Mouse (Mus musculus) kidney, adult 18-20 months (tissue): Measurements from ENCODE around the gene Coro7.
"Not testable (repeated sequence)": the region's sequence is repeated elsewhere in the genome, so short reads cannot be mapped to it uniquely, and the experiment has no call there.

Experiments
- DNase-seq: peaks from one replicate; pipeline ENCODE4 v3.0.0; 2021

Gene Coro7

DNA sequence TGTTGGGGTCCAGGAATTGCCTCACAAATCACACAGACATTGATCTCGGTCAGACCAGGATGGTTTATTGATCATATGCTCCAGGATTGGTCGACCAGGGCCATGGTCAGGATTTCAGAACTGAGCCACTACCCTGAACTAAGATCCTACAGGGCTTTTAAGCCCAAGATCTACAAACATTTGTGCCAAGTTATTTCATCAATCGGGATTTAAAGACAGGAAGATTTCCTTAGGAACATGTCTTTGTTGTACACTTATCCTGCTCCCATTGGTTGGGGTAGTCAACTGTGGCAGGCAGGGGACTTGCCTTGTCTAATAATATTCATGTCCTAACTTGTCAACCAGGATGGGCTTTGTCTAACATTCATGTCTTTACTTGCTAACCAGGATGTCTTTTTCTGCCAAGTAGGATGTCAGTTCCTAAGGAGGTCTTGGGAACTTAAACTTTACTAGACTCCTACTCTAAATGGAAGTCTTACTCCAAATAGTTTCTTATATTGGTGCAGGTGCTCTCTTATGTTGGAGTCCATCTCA lies 1.4 kb upstream of the Coro7 start:
- not testable (repeated sequence) for DNase-seq

DNA sequence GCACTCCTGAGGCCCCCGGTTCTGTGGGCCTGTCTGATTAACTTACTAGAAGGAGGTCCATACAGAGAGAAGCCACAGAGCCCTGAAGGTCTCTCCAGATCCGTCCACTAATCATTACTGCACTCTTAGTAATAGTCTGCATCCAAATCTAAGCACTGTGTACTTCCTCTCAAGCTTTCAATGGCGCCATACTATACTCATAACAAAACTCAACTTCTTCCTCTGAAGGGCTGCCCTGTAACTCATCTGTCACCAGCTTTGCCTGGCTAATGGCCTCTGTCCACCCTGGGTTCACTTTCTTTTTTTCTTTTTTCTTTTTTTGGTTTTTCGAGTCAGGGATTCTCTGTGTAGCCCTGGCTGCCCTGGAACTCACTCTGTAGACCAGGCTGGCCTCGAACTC lies 1.5 kb downstream of the Coro7 start:
- no peak for DNase-seq

DNA sequence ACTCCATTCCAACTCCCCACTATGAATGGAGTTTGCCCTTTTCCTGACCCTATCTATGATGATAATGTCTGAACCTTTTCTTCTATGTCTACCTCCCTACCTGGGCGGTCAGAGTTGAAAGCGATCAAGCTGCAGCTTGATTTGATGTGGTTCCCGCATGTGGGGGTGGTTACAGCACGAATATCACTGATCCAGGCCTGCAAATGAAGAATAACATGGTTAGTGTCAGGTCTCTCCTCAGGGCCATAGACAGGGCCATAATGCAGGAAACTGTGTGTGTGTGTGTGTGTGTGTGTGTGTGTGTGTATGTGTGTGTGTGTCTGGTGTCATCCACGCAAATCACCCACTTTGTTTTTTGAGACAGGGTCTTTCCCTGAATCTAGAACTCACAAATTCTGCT lies 2.7 kb downstream of the Coro7 start:
- DNase-seq, result no peak

DNA sequence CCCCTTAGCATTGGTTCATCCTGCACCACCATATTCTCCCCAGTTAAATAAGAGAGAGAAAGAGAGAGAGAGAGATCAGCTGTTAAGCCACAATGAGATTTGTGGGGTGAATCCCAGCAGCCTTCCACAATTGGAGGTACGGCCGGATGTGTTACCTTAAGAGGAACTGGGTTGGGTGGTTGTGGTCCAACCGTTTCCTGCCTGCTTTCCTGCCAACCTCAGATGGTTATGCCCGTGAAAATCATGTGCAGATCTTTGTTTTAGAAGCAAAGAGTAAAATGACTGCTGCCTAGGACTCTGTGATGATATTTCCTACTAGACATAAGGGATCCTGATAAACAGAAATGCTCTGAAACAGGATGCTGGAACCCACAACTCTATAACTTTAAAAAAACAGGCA lies 5.5 kb downstream of the Coro7 start:
- DNase-seq, result no peak

DNA sequence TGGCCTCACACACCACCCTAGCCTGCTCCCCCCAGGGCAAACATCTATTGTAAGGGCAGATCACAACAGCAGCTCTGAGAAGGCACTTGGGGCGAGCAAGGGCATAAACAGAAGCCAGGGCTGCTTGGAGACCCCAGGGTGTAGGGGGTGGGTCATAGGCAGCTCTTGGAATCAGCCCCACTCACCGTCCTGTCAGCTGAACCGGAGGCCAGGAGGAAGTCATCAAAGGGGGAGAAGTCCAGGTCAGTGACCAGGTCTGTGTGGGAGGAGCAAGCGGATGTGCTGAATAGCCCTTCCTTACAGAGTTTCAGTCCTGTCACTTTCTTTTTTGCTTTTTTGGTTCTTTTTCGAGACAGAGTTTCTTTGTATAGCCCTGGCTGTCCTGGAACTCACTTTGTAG lies 9.3 kb downstream of the Coro7 start:
- no peak for DNase-seq

DNA sequence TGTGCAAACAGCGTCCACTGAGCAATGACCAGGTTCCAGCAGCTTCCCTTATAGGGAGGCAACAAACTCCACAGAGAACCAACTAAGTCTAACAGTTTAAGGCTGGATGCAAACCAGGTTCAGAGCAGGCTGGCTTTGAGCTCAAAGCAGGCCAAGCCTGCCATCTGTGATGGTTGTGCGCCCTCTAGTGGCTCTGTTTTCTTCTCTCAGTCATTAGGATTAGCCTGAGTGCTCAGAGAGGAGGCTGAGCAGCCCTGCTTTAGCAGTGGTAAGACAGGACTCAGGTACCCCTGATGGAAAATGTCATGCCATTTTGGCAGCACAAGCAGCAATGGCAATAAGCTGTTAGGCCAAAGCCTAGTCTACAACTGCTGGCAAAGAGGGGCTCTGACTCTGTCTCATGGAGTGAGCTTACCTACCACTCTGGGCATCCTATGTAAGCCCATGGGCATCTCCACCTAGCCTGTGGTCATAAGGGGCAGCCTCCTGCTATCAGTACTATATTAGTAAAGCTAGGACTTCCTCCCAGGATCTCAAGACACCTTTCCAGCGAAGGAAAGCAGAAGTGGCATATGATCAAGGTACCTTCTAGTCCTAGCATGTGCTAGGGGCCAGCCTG lies 12.3 kb downstream of the Coro7 start:
- DNase-seq, result peak; percentile 87

DNA sequence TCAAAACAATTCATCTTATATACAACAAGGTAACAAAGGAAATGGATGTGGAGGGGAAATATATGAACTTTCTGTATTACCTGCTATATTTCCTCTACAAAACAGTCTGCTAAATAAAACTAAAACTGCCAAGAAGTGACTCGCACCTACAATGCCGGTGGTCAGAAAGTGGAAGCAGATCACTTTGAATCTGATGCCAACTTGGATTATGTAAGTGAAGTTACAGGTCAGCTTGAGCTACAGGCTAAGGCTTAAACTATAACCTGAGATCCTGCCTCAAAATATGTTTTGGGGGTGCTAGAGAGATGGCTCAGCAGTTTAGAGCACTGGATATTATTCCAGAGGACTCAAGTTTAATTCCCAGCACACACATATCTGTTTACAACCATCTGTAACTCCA lies 13.9 kb downstream of the Coro7 start:
- DNase-seq, result no peak

DNA sequence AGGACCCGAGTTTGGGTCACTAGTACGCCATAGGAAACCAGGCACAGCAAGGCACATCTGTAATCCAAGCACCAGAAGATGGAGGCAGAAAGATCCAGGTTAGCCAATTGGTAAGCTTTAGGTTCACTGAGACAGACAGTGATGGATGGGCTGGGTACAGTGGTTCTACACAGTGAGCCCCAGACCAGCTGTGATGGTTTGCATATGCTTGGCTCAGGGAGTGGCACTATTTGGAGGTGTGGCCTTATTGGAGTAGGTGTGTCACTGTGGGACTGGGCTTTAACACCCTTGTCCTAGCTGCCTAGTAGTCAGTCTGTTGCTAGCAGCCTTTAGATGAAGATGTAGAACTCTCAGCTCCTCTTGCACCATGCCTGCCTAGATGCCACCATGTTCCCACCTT lies 15.8 kb downstream of the Coro7 start:
- no peak for DNase-seq

DNA sequence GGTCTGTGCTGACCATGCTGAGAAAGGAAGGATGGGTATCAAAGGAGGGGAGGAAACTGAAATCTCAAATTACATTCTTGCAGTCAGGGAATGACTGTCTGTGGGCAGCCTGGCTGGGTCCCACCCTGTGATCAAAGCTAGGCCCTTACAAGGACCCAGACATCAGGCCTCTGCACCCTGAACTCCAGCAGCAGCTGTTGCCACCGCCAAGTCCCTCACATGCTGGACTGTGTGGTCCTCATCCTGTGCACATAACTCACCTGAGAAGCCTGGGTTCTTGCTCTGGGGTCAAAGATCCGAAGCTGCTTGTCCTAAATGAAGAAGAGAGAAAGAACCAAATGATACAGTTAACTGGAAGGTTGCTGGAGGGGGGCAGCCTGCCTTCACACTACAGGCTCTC lies 18.0 kb downstream of the Coro7 start:
- DNase-seq, result no peak

DNA sequence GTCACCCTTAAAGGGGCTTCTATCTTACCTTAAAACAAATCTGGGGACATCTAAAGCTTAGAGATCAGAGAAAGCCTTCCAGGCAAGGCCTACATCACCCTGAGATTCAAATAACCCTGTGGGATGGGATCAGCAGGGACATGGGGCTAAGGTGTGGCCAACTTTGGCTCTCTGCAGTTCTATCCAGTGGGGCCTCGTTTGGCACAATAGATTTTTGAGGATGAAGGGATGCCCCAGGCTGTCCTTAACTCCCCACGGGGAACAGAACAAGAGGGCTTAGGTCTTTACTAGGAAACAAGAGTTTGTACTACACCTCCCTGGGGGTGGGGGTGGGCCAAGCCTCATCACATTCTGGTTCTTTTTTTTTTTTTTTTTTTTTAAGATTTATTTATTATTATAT lies 20.3 kb downstream of the Coro7 start:
- DNase-seq, result no peak

DNA sequence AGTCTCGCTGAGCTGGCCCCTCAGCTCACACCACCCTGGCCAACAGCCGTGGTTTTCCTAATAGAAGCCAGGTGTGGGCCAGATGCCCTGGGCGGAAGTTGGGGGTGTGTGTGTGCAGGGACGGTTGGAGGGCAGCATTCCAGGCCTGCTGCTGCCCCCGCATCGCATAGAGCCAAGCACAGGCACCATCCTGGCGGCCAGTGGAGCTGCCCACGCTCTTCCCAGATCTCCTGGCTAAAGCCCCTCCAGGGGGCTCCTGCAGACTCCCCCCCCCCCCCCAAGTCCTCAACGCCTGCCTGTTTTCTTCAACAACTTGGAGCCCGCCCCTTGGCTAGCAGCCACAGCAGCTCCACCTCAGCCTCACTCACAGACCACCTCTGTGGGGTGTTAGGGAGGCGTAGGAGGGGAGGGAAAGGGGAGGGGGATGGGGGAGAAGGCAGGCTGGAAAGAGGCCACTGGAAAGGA lies 20.8 kb downstream of the Coro7 start:
- DNase-seq, result no peak

DNA sequence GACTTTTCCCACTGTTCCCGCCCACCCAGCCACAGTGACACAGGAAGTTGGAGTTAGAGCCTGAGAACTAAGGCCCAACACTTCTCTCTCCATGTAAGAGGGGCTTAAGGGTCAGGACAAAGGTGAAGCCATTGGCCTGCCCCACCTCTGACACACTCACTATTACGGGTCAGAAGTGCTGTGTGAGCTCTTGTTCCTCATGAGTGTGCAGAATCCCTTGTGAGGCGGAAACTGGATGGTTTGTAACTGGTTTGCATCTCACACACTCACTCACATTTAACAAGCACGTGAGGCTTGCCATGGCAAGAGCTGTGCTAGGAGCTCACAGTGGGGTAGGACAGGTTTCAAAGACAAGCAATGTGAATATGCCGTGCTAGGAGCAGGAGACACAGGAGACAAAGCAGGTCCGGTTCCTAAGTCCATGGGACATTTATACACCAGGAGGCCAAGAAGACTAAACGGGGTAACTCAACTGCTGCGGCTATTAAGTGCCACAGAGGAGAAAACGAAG lies 23.0 kb downstream of the Coro7 start:
- peak; percentile 40 for DNase-seq

DNA sequence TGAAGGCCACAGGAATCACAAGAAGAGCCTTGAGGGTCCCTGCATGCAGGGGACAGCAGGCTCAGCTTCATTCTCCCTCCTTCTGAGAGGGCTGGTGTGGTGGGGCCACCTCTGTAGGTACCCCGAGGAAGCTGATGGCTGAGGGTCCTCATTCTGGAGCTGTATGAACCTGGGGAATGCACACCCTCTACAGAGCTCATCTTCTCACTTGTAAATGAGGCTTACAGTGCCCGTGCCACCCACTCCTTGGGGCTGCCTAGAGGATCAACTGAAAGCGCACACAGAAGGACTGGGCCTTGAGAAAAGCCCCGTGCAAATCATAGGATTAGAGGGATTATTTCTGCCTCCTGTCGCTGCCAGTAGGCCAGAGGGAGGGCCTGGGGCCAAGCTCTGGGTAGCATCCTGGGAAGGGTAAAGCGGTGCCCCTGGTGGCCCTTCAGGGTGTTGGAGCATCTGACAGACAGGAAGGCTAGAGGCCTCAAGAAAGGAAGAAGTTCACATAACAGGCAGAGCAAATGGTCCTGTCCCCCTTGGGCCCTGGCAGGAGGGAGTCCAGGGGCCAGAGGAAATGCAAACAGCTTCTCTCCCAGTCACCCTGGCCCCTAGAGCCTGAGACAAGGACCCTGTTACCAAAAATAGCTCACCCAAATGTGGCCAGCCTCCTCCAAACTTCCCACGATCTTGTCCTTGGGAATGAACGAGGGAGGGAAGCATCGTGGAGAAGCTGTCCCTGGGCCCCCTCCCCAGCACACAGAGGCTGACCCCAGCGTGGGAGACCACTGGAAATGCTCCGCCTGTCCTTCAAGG lies 23.6 kb downstream of the Coro7 start:
- DNase-seq, result peak; percentile 25

DNA sequence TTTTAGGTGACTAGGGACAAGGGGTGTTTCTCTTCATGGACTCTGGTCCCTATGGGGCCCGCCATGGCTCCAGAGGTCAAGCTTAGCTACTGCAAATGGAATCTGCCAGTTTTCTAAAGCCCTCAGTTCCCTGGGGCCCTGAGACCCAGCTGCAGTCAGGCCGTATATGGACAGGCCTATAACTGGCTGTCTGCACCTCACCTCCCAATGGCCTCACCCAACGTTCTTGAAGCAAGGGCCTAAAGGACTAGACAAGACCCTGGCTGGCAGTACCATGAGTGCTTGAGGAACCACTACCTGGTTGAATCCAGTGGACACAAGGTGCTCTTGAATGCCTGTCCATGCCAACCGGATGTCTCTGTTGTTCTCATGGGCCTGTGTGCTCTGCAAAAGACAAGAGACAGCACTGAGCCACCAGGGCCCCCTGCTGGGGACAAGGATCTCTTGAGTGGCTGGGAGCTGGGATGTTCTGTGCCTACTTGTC lies 24.3 kb downstream of the Coro7 start:
- DNase-seq, result peak; percentile 66

DNA sequence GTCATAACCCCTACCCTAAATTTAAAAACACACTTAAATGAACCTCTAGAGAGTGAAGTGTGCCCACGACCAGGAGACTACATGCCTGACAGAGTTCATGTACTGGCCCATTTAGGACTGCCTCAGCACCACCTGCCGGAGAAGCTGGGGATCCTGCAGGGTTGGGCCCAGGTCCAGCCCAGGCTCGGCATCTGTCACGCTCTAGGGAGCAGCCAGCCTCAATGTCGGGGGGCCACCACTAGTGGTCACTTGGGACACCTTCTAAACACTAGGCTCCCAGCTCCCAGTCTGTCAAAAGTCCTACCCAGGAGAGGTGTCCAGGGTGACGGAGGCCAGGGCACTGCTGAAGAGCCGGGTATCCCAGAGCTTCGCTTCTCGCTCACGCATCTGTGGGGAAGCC lies 24.9 kb downstream of the Coro7 start:
- peak; percentile 80 for DNase-seq

DNA sequence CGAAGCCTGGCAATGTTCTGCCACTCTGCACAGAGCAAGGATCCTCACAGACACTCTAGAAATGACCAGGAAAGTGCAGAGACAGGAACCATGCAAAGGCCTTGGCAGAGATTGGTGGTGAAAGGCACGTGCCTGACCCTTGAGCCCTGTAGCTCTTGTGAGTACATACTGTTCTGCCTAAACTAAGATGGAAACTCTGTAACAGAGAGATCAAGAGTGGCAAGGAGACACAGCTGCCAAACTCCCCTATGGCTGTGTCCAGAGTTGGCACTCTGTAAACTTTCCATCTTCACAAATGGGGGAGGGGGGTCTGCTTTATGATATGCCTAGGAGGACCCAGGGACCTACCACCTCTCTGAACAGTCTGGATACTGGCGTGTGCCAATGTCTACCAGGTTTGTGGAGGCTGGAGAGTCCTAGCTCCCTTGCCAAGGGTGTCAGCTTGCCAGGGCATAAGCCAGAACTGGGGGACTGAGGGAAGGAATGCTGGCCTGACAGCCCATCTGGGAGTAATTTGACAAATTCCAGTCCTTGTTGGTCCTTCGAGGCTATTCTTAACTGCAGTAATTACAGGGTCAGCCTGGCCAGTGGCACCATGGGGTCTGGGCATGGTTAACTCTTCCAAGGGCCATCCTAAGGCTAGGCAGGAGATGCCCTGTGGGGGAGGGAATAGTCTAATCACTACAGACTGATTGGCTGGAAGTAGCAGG lies 26.7 kb downstream of the Coro7 start:
- peak; percentile 77 for DNase-seq

DNA sequence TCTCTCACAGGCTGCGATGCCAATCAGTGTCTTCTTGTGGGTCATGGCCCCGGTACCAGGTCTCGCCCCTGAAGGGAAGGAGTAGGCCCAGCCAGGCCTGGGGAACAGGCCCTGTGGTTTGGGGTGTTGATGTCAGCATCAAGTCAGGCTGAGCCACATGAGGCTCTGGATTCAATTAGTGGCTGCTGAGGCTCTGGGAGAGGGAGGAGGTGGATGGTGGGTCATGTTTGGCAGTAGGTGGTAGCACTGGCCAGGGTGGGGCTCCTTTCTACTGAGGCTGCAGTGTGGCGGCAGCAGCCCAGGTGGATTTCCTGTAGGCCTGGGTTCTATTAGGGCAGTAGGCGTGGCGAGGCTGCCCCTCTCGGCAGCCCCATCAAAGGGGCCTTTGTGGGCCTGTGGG lies 28.0 kb downstream of the Coro7 start:
- no peak for DNase-seq

DNA sequence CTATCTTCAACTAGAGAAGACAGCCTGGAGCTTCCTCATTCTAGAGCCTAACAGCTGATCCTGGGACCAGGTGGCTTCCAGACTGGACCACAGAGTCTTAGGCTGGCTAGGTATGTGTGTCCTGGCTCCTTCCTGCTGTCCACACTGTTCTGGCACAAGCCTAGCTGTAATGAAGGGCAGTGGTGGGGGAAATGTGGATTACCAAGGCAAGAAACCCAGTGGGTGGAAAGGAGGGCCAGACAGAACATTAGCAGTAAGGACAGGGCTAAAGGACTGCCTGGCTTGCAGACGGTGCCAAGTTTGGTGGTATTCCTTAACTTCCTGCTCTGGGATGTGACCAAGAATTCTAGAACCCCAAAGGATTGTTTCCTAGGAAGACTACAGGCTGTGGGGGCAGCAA lies 28.5 kb downstream of the Coro7 start:
- no peak for DNase-seq

DNA sequence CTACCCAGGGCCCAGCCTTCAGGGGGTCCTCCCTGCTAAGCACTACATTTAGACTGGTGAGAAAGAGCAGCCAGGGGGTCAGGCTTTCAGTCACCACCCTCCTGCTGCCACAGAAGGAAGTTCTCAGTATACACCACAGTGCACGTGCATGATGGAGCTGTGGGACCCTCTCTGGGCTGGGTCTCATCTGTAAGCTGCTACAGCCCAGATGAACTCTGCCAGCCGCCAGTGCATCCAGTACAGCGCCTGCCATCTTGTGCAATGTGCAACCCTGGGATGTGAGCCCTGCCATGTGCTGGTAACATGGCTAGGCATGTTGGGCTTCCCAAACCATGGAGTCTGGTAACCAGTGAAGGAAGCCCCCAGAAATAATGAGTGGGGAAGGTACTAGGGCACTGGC lies 29.4 kb downstream of the Coro7 start:
- DNase-seq, result no peak

DNA sequence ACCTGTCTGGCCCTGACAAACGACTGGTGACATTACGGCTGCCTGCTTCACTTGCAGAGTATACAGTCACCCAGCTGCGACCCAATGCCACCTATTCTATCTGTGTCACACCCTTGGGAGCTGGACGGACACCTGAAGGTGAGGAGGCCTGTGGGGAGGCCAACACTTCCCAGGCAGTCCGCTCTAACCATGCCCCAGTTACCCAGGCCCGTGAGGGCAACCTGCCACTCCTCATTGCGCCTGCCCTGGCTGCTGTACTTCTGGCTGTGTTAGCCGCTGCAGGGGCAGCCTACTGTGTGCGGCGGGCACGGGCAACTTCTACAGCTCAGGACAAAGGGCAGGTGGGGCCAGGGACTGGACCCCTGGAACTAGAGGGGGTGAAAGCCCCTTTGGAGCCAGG lies 29.9 kb downstream of the Coro7 start:
- DNase-seq, result no peak

DNA sequence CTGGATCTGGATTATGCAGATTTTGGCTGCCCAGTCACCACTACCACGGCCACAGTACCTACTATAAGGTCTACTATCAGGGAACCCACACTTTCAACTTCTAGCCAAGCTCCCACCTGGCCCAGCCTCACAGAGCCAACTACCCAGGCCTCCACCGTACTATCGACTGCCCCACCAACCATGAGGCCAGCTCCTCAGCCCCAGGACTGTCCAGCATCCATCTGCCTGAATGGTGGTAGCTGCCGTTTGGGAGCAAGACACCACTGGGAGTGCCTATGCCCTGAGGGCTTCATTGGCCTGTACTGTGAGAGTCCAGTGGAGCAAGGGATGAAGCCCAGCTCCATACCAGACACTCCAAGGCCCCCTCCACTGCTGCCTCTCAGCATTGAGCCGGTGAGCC lies 30.4 kb downstream of the Coro7 start:
- DNase-seq, result no peak

DNA sequence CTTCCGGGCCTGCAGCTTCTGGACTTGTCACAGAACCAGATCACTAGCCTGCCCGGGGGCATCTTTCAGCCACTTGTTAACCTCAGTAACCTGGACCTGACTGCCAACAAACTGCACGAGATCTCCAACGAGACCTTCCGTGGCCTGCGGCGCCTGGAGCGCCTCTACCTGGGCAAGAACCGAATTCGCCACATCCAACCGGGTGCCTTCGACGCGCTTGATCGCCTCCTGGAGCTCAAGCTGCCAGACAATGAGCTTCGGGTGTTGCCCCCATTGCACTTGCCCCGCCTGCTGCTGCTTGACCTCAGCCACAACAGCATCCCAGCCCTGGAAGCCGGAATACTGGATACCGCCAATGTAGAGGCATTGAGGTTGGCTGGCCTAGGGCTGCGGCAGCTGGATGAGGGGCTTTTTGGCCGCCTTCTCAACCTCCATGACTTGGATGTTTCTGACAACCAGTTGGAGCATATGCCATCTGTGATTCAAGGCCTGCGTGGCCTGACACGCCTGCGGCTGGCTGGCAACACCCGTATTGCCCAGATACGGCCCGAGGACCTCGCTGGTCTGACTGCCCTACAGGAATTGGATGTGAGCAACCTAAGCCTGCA lies 31.1 kb downstream of the Coro7 start:
- DNase-seq, result peak; percentile 71

DNA sequence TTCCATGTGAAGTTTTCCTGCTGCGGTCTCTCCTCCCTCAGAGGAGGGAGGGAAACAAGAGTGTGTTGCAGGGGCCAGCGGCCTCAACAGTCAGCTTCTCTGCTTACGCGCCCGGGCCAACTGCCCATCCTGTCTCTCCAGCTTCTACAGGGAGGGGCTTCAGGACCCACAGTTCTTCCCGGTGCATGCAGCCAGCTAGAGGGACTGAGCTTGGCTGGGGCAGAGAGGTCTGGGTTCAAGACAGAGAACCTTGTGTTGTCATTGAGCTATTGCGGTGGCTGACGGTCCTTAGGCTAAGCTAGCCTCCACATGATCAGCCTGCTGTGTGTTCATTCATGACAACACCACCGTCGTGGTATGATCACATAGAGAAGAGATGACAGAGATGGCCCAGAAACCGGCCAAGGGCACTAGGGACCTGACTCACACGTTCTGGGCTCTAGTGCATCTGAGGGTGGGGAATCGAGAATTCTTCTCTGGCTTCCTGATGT lies 31.9 kb downstream of the Coro7 start:
- DNase-seq, result no peak
